Mouse (Mus musculus) olfactory bulb, adult 2 months (tissue): ENCODE measurements at regions not wholly inside any gene's neighbourhood (a gene's known extent, or its start where the extent isn't known, plus 50 kb on each side); places are given as distances from the start of the nearest gene placed in this dataset.

ENCODE experiments used
- CTCF ChIP-seq: fragments of 200-500 bp; IDR thresholded peaks from 2 replicates; pipeline ENCODE4 v1.5.1; 2012; ENCODE audit warnings: low read depth, mild to moderate bottlenecking, low read length, moderate library complexity; ENCODE audit not compliant: insufficient read depth
- POLR2A ChIP-seq: fragments of 200-500 bp; IDR thresholded peaks from 2 replicates; pipeline ENCODE4 v1.6.1; 2012; ENCODE audit warnings: mild to moderate bottlenecking, low read depth, low read length, moderate library complexity; ENCODE audit not compliant: insufficient read depth

DNA sequence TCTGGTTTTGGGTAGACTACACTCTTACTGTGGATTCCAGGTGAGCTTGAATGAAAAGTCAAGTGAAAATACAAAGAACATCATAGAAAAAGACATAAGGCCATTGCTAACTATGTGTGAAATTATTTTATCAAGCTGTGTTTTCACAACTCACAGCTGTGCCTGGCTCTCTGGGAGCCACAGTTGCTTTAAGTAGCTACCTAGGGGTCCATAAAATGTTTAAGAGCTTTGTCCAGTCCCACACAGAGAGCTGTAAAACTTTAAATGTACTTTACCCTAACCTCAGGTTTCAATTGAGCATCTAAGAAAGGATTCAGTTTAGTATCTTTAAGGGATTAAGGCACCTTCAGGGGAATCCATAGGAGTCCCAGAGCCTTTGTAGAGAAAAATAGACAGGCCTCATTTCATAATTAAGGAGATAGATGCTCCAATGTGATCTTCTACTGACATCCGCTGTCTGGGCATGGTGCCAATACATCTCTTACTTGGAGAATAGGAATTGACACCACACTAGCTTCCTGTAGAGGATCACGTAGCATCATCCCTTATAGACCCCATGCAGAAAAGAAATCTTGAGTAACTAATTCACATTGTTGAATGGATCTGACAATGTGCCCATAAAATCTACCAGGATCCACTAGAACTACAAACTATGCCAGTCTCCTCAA lies 626.5 kb downstream of the Gsdmc2 start:
- no peak for TF ChIP-seq CTCF
- TF ChIP-seq POLR2A = no peak
